Mouse (Mus musculus) liver, adult 2 months (tissue): ENCODE measurements around the gene Cask. TPM values are rescaled to one million over a fixed set of nuclear protein-coding genes. Genes with fewer than 3 reads are reported as not detected.

Experiments
- DNase-seq: peaks from one replicate; pipeline ENCODE4 v3.0.0-alpha.2; 2011; ENCODE audit warnings: low read depth, low spot score; ENCODE audit errors: extremely low read depth
- H3K27ac ChIP-seq: fragments of 200-500 bp; replicated peaks from 2 replicates; pipeline ENCODE4 v1.5.1; 2012; ENCODE audit warnings: low read depth, mild to moderate bottlenecking, control low read depth, inconsistent platforms, low read length; ENCODE audit not compliant: insufficient read depth
- H3K27me3 ChIP-seq: fragments of 200-500 bp; 2 replicates; pipeline ENCODE4 v1.6.1; 2012; ENCODE audit warnings: mild to moderate bottlenecking, moderate library complexity, low read length, inconsistent platforms; ENCODE audit not compliant: control insufficient read depth, insufficient read depth
- H3K36me3 ChIP-seq: fragments of 200-500 bp; 2 replicates; pipeline ENCODE4 v1.6.1; 2012; ENCODE audit warnings: low read length, inconsistent platforms; ENCODE audit not compliant: control insufficient read depth, insufficient read depth
- H3K4me1 ChIP-seq: fragments of 200-500 bp; 2 replicates; pipeline ENCODE4 v1.6.1; 2011; ENCODE audit warnings: low read length; ENCODE audit not compliant: control insufficient read depth, insufficient read depth
- H3K4me3 ChIP-seq: fragments of 200-500 bp; 2 replicates; pipeline ENCODE4 v1.5.1; 2011; ENCODE audit warnings: low read depth, mild to moderate bottlenecking, control low read depth, low read length, moderate library complexity; ENCODE audit not compliant: insufficient read depth
- H3K79me2 ChIP-seq: fragments of 200-500 bp; 2 replicates; pipeline ENCODE4 v1.6.1; 2012; ENCODE audit warnings: inconsistent platforms, mild to moderate bottlenecking, low read length, moderate library complexity; ENCODE audit not compliant: control insufficient read depth, insufficient read depth
- H3K9ac ChIP-seq: fragments of 200-500 bp; 2 replicates; pipeline ENCODE4 v1.6.1; 2012; ENCODE audit warnings: low read depth, mild to moderate bottlenecking, control low read depth, inconsistent platforms, low read length
- CTCF ChIP-seq: fragments of 200-500 bp; IDR thresholded peaks from 2 replicates; pipeline ENCODE4 v1.5.1; 2011; ENCODE audit warnings: low read depth, low read length, control low read depth
- POLR2A ChIP-seq: fragments of 200-500 bp; IDR thresholded peaks from 2 replicates; pipeline ENCODE4 v1.6.1; 2011; ENCODE audit warnings: low read length, control low read depth; ENCODE audit not compliant: insufficient read depth; ENCODE audit errors: extremely low read depth
- WGBS: fragments of 180-500 bp; shearing (Covaris S2); methylation state at CpG from one replicate; pipeline ENCODE4 v1.1.7; 2018; 5-methylcytosine and 5-hydroxymethylcytosine counted together
- polyA plus RNA-seq: library from polyadenylated mRNA; depleted of rRNA; stranded (reverse); fragments of >200 nt; gene quantifications from 2 replicates; pipeline ENCODE4 v1.2.3, GENCODE M21; 2012
- total RNA-seq: library from RNA; depleted of rRNA; stranded (reverse); fragments of >200 nt; gene quantifications from 2 replicates; pipeline ENCODE4 v1.2.3, GENCODE M21; 2014

Gene Cask
- total and polyA plus RNA-seq, 2 experiments = 2.7 to 10.6 TPM

- no peak overlapping the region for H3K27ac ChIP-seq
- H3K79me2 ChIP-seq = no peaks in the 10 kb centered on the region
- TF ChIP-seq POLR2A = no peak
- TF ChIP-seq CTCF = no peak
- WGBS = 97% methylated on average over 3 of the region's 3 CpGs
- DNase-seq = no peak
- H3K9ac ChIP-seq = no peak overlapping the region
- H3K4me3 ChIP-seq = no peak overlapping the region
- H3K27me3 ChIP-seq = no peaks in the 10 kb centered on the region
- H3K36me3 ChIP-seq = no peaks in the 10 kb centered on the region
- no peaks in the 10 kb centered on the region for H3K4me1 ChIP-seq
Measured at GRCm38 (mm10) chrX:13681748-13682147, 169.4 kb downstream of the Cask start.

- Histone ChIP-seq H3K9ac (no peak overlapping the region), H3K79me2 (no peaks in the 10 kb centered on the region), H3K27me3 (no peaks in the 10 kb centered on the region), H3K36me3 (no peaks in the 10 kb centered on the region), H3K27ac (no peak overlapping the region), H3K4me3 (no peak overlapping the region), H3K4me1 (no peaks in the 10 kb centered on the region)
- WGBS = 95% methylated on average over 3 of the region's 3 CpGs
- DNase-seq = no peak
- TF ChIP-seq POLR2A (no peak), CTCF (no peak)
Measured at GRCm38 (mm10) chrX:13673001-13673400, 178.2 kb downstream of the Cask start.

- Histone ChIP-seq H3K4me3 (no peak overlapping the region), H3K27ac (no peak overlapping the region), H3K27me3 (no peaks in the 10 kb centered on the region), H3K79me2 (no peaks in the 10 kb centered on the region), H3K4me1 (no peaks in the 10 kb centered on the region), H3K9ac (no peak overlapping the region), H3K36me3 (no peaks in the 10 kb centered on the region)
- TF ChIP-seq CTCF (no peak), POLR2A (no peak)
- WGBS = 94% methylated on average over 3 of the region's 3 CpGs
- DNase-seq = no peak
Measured at GRCm38 (mm10) chrX:13670342-13670741, 180.8 kb downstream of the Cask start.

- H3K27me3 ChIP-seq = no peaks in the 10 kb centered on the region
- H3K4me1 ChIP-seq = no peaks in the 10 kb centered on the region
- no peaks in the 10 kb centered on the region for H3K36me3 ChIP-seq
- H3K4me3 ChIP-seq = no peak overlapping the region
- TF ChIP-seq POLR2A (no peak), CTCF (no peak)
- no peaks in the 10 kb centered on the region for H3K79me2 ChIP-seq
- no peak overlapping the region for H3K9ac ChIP-seq
- no peak for DNase-seq
- H3K27ac ChIP-seq = no peak overlapping the region
- 87% methylated on average over 5 of the region's 5 CpGs for WGBS
Measured at GRCm38 (mm10) chrX:13668867-13669266, 182.3 kb downstream of the Cask start.

GRCm38 (mm10) chrX:13661063-13661462 is 190.1 kb downstream of the Cask start, which contains the start of gene Gpr82:
TSS of gene Gpr82 (plus strand) at chrX:13661363.
- 93% methylated on average over 5 of the region's 5 CpGs for WGBS

GRCm38 (mm10) chrX:13659201-13659890 is 191.8 kb downstream of the Cask start:
- no peak for TF ChIP-seq CTCF
- Histone ChIP-seq H3K36me3 (no peaks in the 10 kb centered on the region), H3K4me3 (no peak overlapping the region), H3K4me1 (no peaks in the 10 kb centered on the region), H3K9ac (no peak overlapping the region), H3K27me3 (no peaks in the 10 kb centered on the region), H3K27ac (no peak overlapping the region), H3K79me2 (no peaks in the 10 kb centered on the region)
- WGBS = 65% methylated on average over 4 of the region's 4 CpGs
- DNase-seq = peak; percentile 9

More at GRCm38 (mm10) chrX:13661063-13661462, 190.1 kb downstream of the Cask start, which contains the start of gene Gpr82:
- Histone ChIP-seq H3K4me3 (no peak within 1 kb of the TSS), H3K4me1 (no peaks in the 10 kb centered on the region), H3K27ac (no peak within 1 kb of the TSS), H3K79me2 (no peaks in the 10 kb centered on the region), H3K27me3 (no peaks in the 10 kb centered on the region), H3K36me3 (no peaks in the 10 kb centered on the region), H3K9ac (no peak within 1 kb of the TSS)
- TF ChIP-seq CTCF (no peak), POLR2A (no peak)
- DNase-seq = no peak
